Mouse (Mus musculus) mouse trophoblast stem cell (cell line): ENCODE measurements at regions not wholly inside any gene's neighbourhood (a gene's known extent, or its start where the extent isn't known, plus 50 kb on each side); places are given as distances from the start of the nearest gene placed in this dataset.

Source experiments
- in situ Hi-C, 2 experiments: fragments of 300-500 bp; cut with MseI, MboI; formaldehyde crosslinking; loops; 2 replicates in 1 of 2; 3 replicates in 1 of 2; pipeline ENCODE4 v1.15.1; 2025

DNA sequence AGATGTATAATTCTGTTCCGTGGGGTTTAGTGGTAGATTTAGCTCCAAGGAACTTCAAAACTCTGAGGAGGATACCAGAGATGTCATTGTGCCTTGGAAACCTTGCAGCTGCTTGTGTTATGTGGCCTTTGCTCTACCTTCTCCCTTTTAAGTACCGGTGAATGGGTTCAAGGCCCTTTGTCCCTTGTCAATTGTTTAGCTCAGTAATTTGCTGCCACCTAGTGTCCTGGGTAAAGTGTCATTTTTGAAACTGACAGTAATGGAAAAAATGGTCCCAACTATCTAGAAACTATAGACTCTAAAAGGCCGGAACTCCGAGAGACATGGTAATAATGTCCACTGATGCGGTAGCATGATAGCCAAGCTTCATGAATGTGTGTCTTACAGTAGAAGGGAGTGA, 90.8 kb upstream of the Phactr1 start:
- in situ Hi-C loops = loop anchor here (10.0 to 25.0 kb wide), 2 partner anchors 285 to 402 kb away; partner anchors contain the start of gene Edn1 (in 2 of the 2)

DNA sequence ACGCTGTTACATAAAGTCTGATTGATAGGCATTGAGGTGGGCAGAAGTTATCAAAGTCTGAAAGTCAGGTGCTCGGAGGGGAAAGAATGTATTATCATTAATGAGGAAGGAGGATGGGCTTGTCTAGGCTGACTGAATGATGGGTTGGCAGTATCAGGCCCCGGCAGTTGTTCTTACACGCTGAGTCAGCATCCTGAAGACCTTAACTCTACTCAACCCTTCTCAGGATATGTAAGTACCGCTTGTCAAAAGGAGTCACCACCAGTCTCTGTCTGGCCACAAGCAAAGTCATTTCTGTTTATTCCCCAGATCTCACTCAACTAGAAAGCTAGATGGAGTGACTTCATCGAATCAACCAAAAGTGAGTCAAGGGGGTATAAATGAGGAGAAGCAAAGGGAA, 90.0 kb upstream of the Phactr1 start:
- in situ Hi-C loops = loop anchor here in 1 of 2 experiments (25.0 kb wide), 1 partner anchor 403 kb away; no protein-coding TSS in a partner anchor

DNA sequence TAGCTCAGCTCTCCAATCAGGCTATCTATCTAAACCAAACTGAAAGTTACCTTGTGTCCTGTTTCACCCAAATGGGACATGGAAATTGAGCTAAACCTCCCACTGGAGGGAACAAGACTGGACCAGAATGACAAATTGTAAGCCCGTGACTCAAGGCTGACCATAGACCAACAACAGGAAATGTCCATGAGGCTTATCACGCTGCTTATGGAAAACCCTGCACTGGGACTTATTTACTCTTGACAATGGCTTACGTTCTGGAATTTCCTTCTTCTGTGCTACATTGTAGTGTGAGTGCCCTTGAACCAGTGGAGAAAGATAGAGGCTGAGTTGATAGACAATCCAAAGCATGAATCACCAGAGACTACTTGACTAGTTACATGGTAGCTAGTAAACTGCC, 87.5 kb upstream of the Phactr1 start:
- in situ Hi-C loops = loop anchor here in 1 of 2 experiments (25.0 kb wide), 1 partner anchor 406 kb away; no protein-coding TSS in a partner anchor

DNA sequence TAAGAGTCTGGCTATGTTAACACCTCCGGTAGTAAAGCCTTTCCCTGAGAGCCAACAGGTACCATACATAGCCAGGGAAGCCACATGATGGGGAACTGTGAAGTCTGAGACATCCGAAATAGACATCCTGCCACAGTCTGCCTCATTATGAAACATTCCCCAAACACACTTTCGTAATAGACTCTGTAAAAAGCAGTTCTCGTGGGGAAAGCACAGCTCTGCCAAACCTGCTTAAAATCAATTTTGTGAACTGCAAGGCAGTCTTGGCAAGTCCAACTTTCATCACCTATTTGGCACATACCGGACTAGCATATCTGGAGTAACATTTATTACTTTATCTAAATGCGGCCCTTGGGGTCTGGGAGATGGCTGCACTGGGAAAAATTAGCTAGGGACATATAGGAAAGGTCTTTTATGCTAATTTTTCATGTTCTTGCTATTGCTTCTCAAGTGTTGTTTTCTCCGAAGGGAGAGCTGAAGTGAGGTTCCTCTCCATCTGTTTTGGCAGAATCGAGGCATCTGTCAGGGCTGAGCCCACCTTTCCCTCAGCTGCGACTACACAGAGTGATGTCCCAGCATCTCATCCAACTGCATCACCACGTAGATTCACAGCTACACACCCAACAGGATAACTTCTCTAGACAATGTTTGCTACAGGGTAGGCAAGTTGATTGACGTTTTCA, 86.8 kb upstream of the Phactr1 start:
- in situ Hi-C loops = loop anchor here in 1 of 2 experiments (25.0 kb wide), 1 partner anchor 406 kb away; no protein-coding TSS in a partner anchor

DNA sequence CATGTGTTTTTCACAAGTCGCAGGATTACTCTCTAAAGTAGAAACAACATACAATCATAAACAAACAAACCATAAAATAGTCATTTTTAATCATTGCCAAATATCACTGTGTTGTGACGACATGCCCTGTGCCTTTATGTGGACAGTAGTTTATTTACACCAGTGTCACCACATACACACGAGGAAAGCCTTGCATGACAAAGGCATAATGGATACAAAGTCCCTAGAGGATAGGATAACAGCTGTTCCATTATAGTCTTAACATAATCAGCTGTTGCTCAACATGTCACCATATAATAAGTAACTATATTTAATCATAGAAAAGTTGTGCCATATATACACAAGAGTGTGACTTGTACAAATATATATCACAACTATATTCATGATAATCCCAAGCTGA, 85.2 kb upstream of the Phactr1 start:
- in situ Hi-C loops = loop anchor here in 1 of 2 experiments (25.0 kb wide), 1 partner anchor 408 kb away; no protein-coding TSS in a partner anchor

DNA sequence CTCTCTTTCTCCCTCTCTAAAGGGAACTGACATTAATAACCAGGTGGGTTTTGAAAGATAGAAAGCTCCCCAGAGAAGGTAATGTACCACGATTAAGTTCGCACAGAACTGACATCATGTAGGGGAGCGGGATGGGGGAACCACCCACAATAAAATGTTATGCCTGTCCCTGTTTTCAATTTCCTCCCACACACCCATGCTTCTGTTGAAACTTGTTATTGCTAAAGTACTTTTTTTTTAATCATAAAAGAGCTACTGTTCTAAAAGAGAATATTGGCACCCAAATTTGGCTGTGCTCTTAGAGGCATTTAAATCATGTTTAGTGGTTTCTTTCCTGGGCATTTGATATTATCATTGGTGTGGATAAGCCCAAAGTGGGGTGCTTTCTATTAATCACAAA, 82.6 kb upstream of the Phactr1 start:
- in situ Hi-C loops = loop anchor here in 1 of 2 experiments (25.0 kb wide), 1 partner anchor 410 kb away; no protein-coding TSS in a partner anchor

DNA sequence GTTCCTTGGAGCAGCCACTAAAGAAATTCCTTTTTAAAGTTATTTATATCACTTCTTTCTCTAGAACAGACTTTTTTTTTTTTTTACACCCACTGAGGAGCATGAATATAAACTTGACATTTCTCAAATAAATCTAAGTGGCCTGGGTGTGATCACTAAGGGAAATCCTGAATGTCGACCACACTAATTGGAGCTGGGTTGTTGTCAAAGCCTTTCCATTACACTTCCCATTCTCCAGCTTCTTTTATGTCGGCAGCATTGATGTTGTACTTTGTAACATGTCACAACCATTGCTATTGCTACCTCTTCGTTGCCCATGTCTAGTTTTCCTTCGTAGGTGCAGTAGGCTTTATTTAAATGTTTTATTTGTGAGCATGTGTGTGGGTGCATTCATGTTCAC, 77.1 kb upstream of the Phactr1 start:
- in situ Hi-C loops = no loop called here

DNA sequence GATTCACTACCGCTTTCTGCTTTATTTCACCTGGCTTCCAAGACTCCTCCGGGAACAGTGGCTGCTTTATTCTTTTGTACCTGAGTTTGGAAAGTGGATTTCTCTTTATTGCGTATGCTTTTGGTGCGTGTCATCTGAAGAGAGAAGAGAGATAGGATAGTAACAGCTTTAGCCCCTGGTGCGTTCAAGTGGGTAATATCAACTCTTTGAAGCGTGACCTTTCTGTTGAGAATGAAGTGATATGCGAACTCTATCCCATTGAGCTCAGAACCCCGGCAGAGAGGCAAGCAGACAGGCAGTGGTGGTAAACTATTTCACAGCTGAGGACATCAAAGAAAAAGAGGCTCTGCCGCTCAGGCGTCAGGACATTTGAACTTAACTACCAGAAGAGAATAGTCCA, 72.7 kb upstream of the Phactr1 start:
- in situ Hi-C loops = no loop called here

DNA sequence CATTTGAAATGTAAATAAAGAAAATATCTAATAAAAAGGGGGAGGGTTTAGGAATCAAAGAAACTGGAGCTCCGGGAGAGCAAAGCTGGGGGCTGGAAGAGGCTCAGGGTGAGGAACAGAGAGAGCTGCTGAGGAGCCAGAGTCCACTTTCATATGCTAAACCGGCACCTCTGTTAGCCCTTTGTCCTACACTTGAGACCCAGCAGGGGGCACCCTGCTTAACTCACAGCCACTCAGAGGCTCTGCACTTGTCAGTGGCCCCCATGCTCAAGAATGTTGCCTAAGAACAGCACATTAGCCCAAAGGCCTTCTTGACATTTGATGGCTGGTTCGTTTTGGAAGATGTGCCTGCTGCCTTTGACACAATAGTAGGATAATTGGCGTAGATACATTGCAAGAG, 71.5 kb upstream of the Phactr1 start:
- in situ Hi-C loops = no loop called here

DNA sequence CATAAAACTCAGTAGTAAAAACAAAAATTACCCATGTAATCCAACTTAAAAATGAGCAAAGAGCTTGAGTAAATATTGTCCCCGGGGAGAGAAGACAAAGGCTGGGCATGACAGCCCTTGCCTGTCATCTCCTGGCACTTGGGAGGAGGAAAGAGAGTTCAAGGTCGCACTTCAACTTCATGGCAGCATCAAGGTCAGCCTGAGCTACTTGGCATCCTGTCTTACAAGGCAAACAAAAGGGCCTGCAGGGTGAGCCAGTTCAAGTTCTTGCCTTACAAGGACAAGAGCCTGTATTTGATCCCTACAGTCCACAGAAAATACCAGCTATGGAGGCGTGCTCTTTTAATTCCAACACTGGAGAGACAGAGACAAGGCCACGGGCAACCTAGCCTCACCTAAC, 67.1 kb upstream of the Phactr1 start:
- in situ Hi-C loops = no loop called here

DNA sequence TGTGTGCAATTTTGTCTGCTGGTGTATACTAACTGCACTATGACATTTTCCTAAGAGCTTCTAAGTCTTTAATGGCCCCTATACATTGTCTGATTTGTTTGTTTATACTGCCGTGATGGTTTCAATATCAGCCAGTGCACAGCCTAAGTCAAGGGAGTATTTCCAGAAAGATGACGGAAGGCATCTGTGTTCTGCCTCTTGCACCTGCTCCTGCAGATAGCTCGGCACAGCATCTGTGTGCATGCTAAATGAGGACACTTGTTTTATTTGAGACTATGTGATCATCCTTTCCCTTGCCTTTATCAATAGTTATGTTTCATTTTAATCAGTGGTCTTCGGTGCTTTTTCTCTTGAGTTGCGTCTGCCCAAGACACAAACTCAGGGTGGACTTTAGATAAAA, 64.6 kb upstream of the Phactr1 start:
- in situ Hi-C loops = no loop called here

DNA sequence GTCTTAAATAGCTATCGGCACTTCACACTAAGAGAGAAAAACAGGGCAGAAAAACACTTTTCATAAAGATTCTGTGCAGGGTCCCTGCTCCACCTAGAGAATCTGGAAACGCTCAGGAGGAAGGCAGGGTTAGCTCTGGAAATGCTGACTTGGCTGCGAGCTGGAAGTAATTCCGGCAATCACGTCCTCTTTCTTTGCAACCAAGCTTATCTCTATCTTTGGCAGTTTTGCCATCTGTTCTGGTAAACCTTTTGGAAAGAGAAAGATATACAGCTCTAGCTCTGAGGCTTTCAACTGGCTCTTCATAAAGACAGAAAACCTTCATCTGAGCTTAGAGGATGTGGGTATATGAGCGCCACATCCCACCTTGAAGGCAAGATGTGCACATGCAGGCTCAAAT, 63.2 kb upstream of the Phactr1 start:
- in situ Hi-C loops = no loop called here

DNA sequence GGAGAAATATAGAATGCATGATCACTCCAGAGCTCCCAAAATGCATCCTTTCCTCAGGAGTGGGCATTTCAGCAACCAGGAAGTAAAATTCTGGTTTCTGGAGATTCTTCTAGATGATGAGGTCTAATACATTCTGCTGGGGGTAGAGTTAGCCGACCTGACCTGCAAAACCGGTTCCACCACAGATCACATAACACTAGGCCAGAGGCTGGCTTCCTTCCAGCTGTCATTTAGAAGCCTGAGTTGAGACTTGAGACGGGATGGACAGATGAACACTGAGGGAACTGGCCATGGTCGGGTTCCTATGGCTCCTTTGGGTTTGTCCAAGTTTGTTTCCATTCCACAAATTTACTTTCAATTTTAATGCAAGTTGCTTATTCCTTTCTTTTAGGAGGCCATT, 62.6 kb upstream of the Phactr1 start:
- in situ Hi-C loops = no loop called here

DNA sequence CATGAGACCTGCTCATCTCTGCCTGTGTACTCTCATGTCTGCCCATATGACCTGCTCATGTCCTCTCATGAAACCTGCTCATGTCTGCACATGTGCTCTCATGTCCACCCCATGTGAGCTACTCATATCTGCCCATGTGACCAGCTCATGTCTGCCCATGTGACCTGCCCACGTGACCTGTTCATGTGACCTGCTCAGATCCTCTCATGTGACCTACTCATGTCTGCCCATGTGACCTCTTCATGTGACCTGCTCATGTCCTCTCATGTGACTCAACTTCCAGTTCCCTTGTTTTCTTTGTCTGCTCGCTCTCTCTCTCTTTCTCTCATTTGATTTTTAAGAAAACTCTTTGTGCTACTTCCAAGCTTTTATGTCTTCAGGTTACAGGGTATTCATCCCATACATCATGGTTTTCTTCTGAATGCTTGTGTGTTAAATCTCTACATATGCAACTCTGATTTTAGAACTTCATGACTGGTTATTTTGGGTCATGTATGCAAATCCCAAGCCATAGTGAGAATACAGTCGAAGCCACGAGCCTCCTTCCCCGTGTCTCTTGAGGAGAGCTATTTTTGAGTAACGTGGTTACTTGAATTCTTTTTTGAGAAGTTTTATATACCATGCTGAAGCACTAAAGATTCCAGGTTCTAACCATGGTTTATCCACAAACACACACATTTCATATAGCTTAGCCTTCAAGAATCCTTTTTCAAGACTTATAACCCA, 60.7 kb upstream of the Phactr1 start:
- in situ Hi-C loops = loop anchor here (5.0 kb wide), 1 partner anchor 173 kb away; no protein-coding TSS in a partner anchor

DNA sequence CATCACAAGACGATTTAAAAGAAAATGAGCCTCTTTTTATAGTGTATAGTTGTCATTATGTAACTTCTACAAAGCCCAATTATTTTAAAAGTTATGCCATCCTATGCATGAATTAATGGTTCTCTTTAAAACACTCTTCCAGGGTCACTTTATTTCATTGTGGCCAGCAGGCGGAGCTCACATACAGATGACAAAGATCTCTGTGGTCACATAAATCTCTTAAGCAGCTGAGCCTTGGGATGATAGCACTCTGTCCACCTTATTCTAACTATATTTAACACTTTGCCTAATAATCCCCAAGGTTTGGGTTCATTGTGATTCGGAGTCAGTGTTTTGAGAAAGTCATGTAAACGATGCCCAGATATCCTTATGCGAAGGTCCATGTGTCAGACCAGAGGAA, 56.9 kb upstream of the Phactr1 start:
- in situ Hi-C loops = loop anchor here (5.0 kb wide), 1 partner anchor 169 kb away; no protein-coding TSS in a partner anchor
